ENCODE assay signal across 28 mouse cellular contexts in the genomic region with DNA sequence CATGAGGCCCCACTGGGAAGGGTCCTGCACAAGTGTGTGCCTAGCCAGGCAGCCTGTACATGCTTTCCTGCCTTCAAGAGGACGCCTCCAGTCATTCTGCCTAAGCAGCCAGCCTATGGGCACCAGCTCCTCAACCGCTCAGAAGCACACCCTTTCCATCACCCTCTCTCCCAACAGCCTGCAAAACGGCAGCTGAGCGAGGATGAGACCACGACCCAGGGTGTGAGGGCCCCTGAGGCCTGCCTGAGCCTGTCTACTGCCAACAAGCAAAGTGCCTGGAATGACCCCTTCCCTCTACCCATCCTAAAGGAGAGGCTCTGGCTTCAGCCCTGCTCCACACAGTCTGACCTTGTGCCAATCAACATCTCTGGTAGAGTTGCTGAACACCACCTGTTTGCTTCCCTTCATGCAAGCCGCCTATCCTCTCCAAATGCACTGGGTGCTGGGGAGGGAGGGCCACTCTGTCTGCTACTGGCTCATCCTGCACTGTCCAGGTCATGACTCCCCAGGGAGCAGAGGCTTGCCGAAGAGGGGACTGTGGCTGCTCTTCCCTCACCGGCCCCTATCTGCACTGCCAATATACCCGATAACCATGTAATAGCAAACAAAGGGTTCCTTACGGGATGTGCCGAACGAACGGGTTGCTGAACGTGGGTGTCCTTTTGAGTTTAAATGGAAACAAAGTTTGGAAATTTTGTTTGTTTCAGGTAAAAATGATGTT. TPM values are rescaled to one million over a fixed set of nuclear protein-coding genes. Genes with fewer than 3 reads are reported as not detected.
DNase-seq lines count a peak whose midpoint lies in the region; ATAC-seq and TF ChIP-seq lines count a peak whose summit lies in the region.
"Had no signal": no experiment of that assay in that cellular context is flagged by ENCODE, and none has a peak within 500 bp of the region (broad histone marks: within the 10 kb centered on the region; RNA-seq: fewer than 3 reads in every experiment).

No protein-coding gene starts in this region.

- no peak overlapping the region for H3K4me2 ChIP-seq in intestine, embryonic 14.5 days (ENCODE audit: low read length)
- no peak overlapping the region for H3K4me2 ChIP-seq in intestine, postnatal 0 days (replicated peaks; ENCODE audit: low read depth)
- H3K4me2 ChIP-seq: embryonic facial prominence, embryonic 13.5 days; forebrain, embryonic 13.5 days; heart, embryonic 11.5 days; hindbrain, embryonic 12.5 days; hindbrain, embryonic 15.5 days; intestine, embryonic 15.5 days had no signal

- H3K4me3 ChIP-seq in intestine, embryonic 14.5 days (ENCODE audit: low read depth, low read length): no peak overlapping the region
- H3K4me3 ChIP-seq in intestine, postnatal 0 days (ENCODE audit: low read depth, low read length): no peak overlapping the region
- H3K4me3 ChIP-seq in bone marrow, adult 2 months (replicated peaks; ENCODE audit: control insufficient read depth, low read depth, low read length): no peak overlapping the region
- H3K4me3 ChIP-seq: embryonic facial prominence, embryonic 13.5 days; erythroblast, embryonic 14.5 days; forebrain, embryonic 13.5 days; gastrocnemius, adult 2 months; hindbrain, embryonic 12.5 days; hindbrain, embryonic 15.5 days; intestine, embryonic 15.5 days had no signal

- WGBS in intestine, embryonic 14.5 days: 82% methylated on average over 14 of the region's 14 CpGs
- WGBS in intestine, postnatal 0 days: 85% methylated on average over 14 of the region's 14 CpGs
- WGBS in bone marrow, adult 2 months: 88% methylated on average over 14 of the region's 14 CpGs

- no peak for TF ChIP-seq CTCF in intestine, postnatal 0 days (IDR thresholded peaks at IDR 0.05; ENCODE audit: low read depth)
- TF ChIP-seq CTCF in bone marrow, adult 2 months (IDR thresholded peaks at IDR 0.05; ENCODE audit: control insufficient read depth, insufficient read depth, low read length): no peak

- no peak for TF ChIP-seq POLR2A in bone marrow, adult 2 months (IDR thresholded peaks at IDR 0.05; ENCODE audit: borderline replicate concordance, control insufficient read depth, low read depth, low read length)

- peak; percentile 55 for DNase-seq in heart, adult 11 months
- no peak for DNase-seq in heart, adult 9 months (ENCODE audit: low spot score in 2 of 2)
- peak; percentile 1 for DNase-seq in intestine, embryonic 14.5 days (ENCODE audit: low spot score)
- DNase-seq in left cerebral cortex, adult 8-10 months (ENCODE audit: low spot score in 2 of 2): no peak
- DNase-seq: adrenal gland, postnatal 10 days; adrenal gland, postnatal 36 days; B cell, adult 2 months; cerebellum, adult 11 months; cerebellum, adult 2 months; cerebellum, adult 9-11 months; cerebellum, postnatal 25 days; forebrain, postnatal 0 days; gastrocnemius, adult 2 months; gastrocnemius, postnatal 14 days; heart, adult 18-20 months; kidney, adult 18-20 months had no signal

- no peak for ATAC-seq in intestine, embryonic 14.5 days (replicated peaks; ENCODE audit: low FRiP score, low TSS enrichment, low read depth)
- no peak for ATAC-seq in intestine, postnatal 0 days
- ATAC-seq: forebrain, embryonic 13.5 days; forebrain, postnatal 0 days; intestine, embryonic 15.5 days; Patski had no signal

- no peaks in the 10 kb centered on the region for H3K36me3 ChIP-seq in intestine, embryonic 14.5 days (ENCODE audit: control insufficient read depth, insufficient read depth, low read length)
- no peaks in the 10 kb centered on the region for H3K36me3 ChIP-seq in intestine, postnatal 0 days (ENCODE audit: control insufficient read depth, insufficient read depth)
- H3K36me3 ChIP-seq: G1E; hindbrain, embryonic 12.5 days; hindbrain, embryonic 15.5 days; intestine, embryonic 15.5 days had no signal

- 0 out of 2 replicates have a peak, but pooled peaks cover 5% of the 10 kb centered on the region for H3K27me3 ChIP-seq in intestine, embryonic 14.5 days (replicated peaks; ENCODE audit: control insufficient read depth, insufficient read depth, low read length)
- H3K27me3 ChIP-seq in intestine, postnatal 0 days (replicated peaks; ENCODE audit: control insufficient read depth, insufficient read depth, low read length): 0 out of 2 replicates have a peak, but pooled peaks cover 3% of the 10 kb centered on the region
- H3K27me3 ChIP-seq: CH12.LX; intestine, embryonic 15.5 days had no signal

- no peaks in the 10 kb centered on the region for H3K4me1 ChIP-seq in intestine, embryonic 14.5 days (replicated peaks; ENCODE audit: control insufficient read depth, insufficient read depth, low read length)
- H3K4me1 ChIP-seq in intestine, postnatal 0 days (replicated peaks; ENCODE audit: control insufficient read depth, insufficient read depth, low read length): no peaks in the 10 kb centered on the region
- peaks cover 2% of the 10 kb centered on the region for H3K4me1 ChIP-seq in bone marrow, adult 2 months (ENCODE audit: control insufficient read depth, insufficient read depth, low read length)
- H3K4me1 ChIP-seq: intestine, embryonic 15.5 days had no signal

- no peak overlapping the region for H3K9ac ChIP-seq in intestine, embryonic 14.5 days (ENCODE audit: low read length)
- H3K9ac ChIP-seq in intestine, postnatal 0 days (ENCODE audit: low read depth, low read length): no peak overlapping the region
- H3K9ac ChIP-seq: embryonic facial prominence, embryonic 13.5 days; forebrain, embryonic 13.5 days; forebrain, postnatal 0 days; hindbrain, embryonic 12.5 days; hindbrain, embryonic 15.5 days; intestine, embryonic 15.5 days had no signal

- H3K27ac ChIP-seq in intestine, embryonic 14.5 days (ENCODE audit: low read depth): no peak overlapping the region
- no peak overlapping the region for H3K27ac ChIP-seq in intestine, postnatal 0 days (ENCODE audit: low read depth, low read length)
- H3K27ac ChIP-seq in bone marrow, adult 2 months (ENCODE audit: control insufficient read depth, insufficient read depth, low read depth, low read length, poor library complexity): peak overlapping the region; percentile 36; the same call in 1 of the 2 replicates
- H3K27ac ChIP-seq: embryonic facial prominence, embryonic 13.5 days; forebrain, embryonic 13.5 days; gastrocnemius, adult 2 months; hindbrain, embryonic 12.5 days; hindbrain, embryonic 15.5 days; intestine, embryonic 15.5 days had no signal

- no peaks in the 10 kb centered on the region for H3K9me3 ChIP-seq in intestine, embryonic 14.5 days (ENCODE audit: control insufficient read depth, low read length)
- no peaks in the 10 kb centered on the region for H3K9me3 ChIP-seq in intestine, postnatal 0 days (ENCODE audit: control insufficient read depth)
- H3K9me3 ChIP-seq: embryonic facial prominence, embryonic 13.5 days; forebrain, embryonic 13.5 days; G1E; hindbrain, embryonic 12.5 days; hindbrain, embryonic 15.5 days; intestine, embryonic 15.5 days had no signal

RNA-seq across cellular contexts. Expression of a gene that starts 2.7 kb away (rescaled TPM):
- 1.9 and 2.2 TPM in 2 replicates for polyA plus RNA-seq in intestine, embryonic 14.5 days (2014; fragmentation: Nextera tagmentation; extraction: Ambion mirVana)
- polyA plus RNA-seq in intestine, postnatal 0 days (2015; fragmentation: Nextera tagmentation; extraction: Ambion mirVana): 0.33 and 0.43 TPM in 2 replicates
- 2.3 and 4.2 TPM in 2 replicates for polyA plus RNA-seq in bone marrow, adult 2 months (2011; ENCODE audit: insufficient read depth, insufficient read length, low replicate concordance, missing spikeins)
- total RNA-seq in left cerebral cortex, adult 8-10 months (2022): 10 to 100 TPM; 19.2 to 26.1 (median 23.6) TPM
- polyA plus RNA-seq: G1E had no signal

RNA-seq across cellular contexts. Expression of a gene that starts 45.5 kb away (rescaled TPM):
- 66.3 and 75.6 TPM in 2 replicates for polyA plus RNA-seq in intestine, embryonic 14.5 days (2014; fragmentation: Nextera tagmentation; extraction: Ambion mirVana)
- polyA plus RNA-seq in intestine, postnatal 0 days (2015; fragmentation: Nextera tagmentation; extraction: Ambion mirVana): 59.7 and 61.0 TPM in 2 replicates
- polyA plus RNA-seq in bone marrow, adult 2 months (2011; ENCODE audit: insufficient read depth, insufficient read length, low replicate concordance, missing spikeins): 22.4 and 31.1 TPM in 2 replicates
- total RNA-seq in left cerebral cortex, adult 8-10 months (2022): 10 to 100 TPM; 10.8 to 34.9 (median 21.6) TPM

Comparison
In these comparisons a context has a peak if more than half of its experiments do, and no peak if none do; other contexts are left out.
1. DNase-seq: peak in heart, adult 11 months (single experiment) and intestine, embryonic 14.5 days (single experiment); none in heart, adult 9 months (0 of 2) and left cerebral cortex, adult 8-10 months (0 of 2).